Mouse (Mus musculus) MEL (cell line): ENCODE measurements at regions not wholly inside any gene's neighbourhood (a gene's known extent, or its start where the extent isn't known, plus 50 kb on each side); places are given as distances from the start of the nearest gene placed in this dataset.

Source experiments
- DNase-seq: peaks from one replicate; pipeline ENCODE4 v3.0.0; 2011; ENCODE audit warnings: low read depth, low spot score
- H3K27ac ChIP-seq: 2 replicates; pipeline ENCODE4 v1.5.1; 2012; ENCODE audit warnings: low read depth, mild to moderate bottlenecking, control low read depth, low read length, moderate library complexity; ENCODE audit not compliant: control insufficient read depth
- H3K27me3 ChIP-seq, 2 experiments: fragments of 150-350 bp in 1 of 2; sonication (generic) in 1 of 2; 2 replicates each; pipeline ENCODE4 v1.6.1; 2012; ENCODE audit warnings: low read length in 2 of 2, mild to moderate bottlenecking in 2 of 2, improper control_type of control experiment in 1 of 2, moderate library complexity in 1 of 2; ENCODE audit not compliant: insufficient read depth in 2 of 2, control insufficient read depth in 1 of 2
- H3K36me3 ChIP-seq, 2 experiments: 2 replicates each; pipeline ENCODE4 v1.6.1; 2012 to 2014; ENCODE audit warnings: low read length in 2 of 2, improper control_type of control experiment in 1 of 2, inconsistent platforms in 1 of 2, mild to moderate bottlenecking in 1 of 2; ENCODE audit not compliant: insufficient read depth in 2 of 2, control insufficient read depth in 1 of 2
- H3K4me1 ChIP-seq, 2 experiments: fragments of 150-350 bp in 1 of 2; sonication (generic) in 1 of 2; 2 replicates each; pipeline ENCODE4 v1.6.1; 2012; ENCODE audit warnings: low read length in 2 of 2, improper control_type of control experiment in 1 of 2, mild to moderate bottlenecking in 1 of 2; ENCODE audit not compliant: insufficient read depth in 2 of 2, control insufficient read depth in 1 of 2
- H3K4me3 ChIP-seq, 2 experiments: fragments of 150-350 bp in 1 of 2; sonication (generic) in 1 of 2; 2 replicates each; pipeline ENCODE4 v1.5.1; 2012; ENCODE audit warnings: low read depth in 2 of 2, low read length in 2 of 2, mild to moderate bottlenecking in 2 of 2, moderate library complexity in 2 of 2, control low read depth in 1 of 2, improper control_type of control experiment in 1 of 2; ENCODE audit not compliant: control insufficient read depth in 1 of 2, insufficient read depth in 1 of 2
- H3K79me2 ChIP-seq: 2 replicates; pipeline ENCODE4 v1.6.1; 2012; ENCODE audit warnings: mild to moderate bottlenecking, low read length, moderate library complexity; ENCODE audit not compliant: control insufficient read depth, poor library complexity, insufficient read depth
- H3K9ac ChIP-seq: 2 replicates; pipeline ENCODE4 v1.6.1; 2012; ENCODE audit warnings: low read depth, mild to moderate bottlenecking, control low read depth, low read length, moderate library complexity; ENCODE audit not compliant: control insufficient read depth, poor library complexity, severe bottlenecking
- H3K9me3 ChIP-seq: fragments of 150-350 bp; sonication (generic); replicated peaks from 2 replicates; pipeline ENCODE4 v1.6.1; 2012; ENCODE audit warnings: mild to moderate bottlenecking, low read length, improper control_type of control experiment, moderate library complexity; ENCODE audit not compliant: insufficient read depth
- BHLHE40 ChIP-seq: IDR thresholded peaks from 2 replicates; pipeline ENCODE4 v1.6.1; 2012; ENCODE audit warnings: low read depth, mild to moderate bottlenecking, inconsistent platforms, low read length, improper control_type of control experiment, borderline replicate concordance
- CHD2 ChIP-seq: IDR thresholded peaks from 2 replicates; pipeline ENCODE4 v1.6.1; 2011; ENCODE audit warnings: low read length, improper control_type of control experiment
- CTCF ChIP-seq, 3 experiments: IDR thresholded peaks in 2 of 3; conservative IDR thresholded peaks in 1 of 3; 2 replicates each; pipeline ENCODE4 v1.5.1; 2011 to 2012; ENCODE audit warnings: low read length in 3 of 3, low read depth in 2 of 3, mild to moderate bottlenecking in 2 of 3, improper control_type of control experiment in 1 of 3, inconsistent platforms in 1 of 3, mixed read lengths in 1 of 3, moderate library complexity in 1 of 3; ENCODE audit not compliant: control insufficient read depth in 1 of 3, insufficient read depth in 1 of 3, poor library complexity in 1 of 3, severe bottlenecking in 1 of 3
- E2F4 ChIP-seq: IDR thresholded peaks from 2 replicates; pipeline ENCODE4 v1.6.1; 2011; ENCODE audit warnings: low read depth, low read length, improper control_type of control experiment, borderline replicate concordance
- ELF1 ChIP-seq: IDR thresholded peaks from 2 replicates; pipeline ENCODE4 v1.6.1; 2014; ENCODE audit warnings: low read depth, mild to moderate bottlenecking, inconsistent platforms, low read length, improper control_type of control experiment, moderate library complexity
- GABPA ChIP-seq: IDR thresholded peaks from 2 replicates; pipeline ENCODE4 v1.6.1; 2012; ENCODE audit warnings: low read depth, mild to moderate bottlenecking, inconsistent platforms, low read length, improper control_type of control experiment, moderate library complexity
- GATA1 ChIP-seq: IDR thresholded peaks from 2 replicates; pipeline ENCODE4 v1.6.1; 2011; ENCODE audit warnings: low read depth, low read length, improper control_type of control experiment
- JUND ChIP-seq: IDR thresholded peaks from 2 replicates; pipeline ENCODE4 v1.6.1; 2011; ENCODE audit warnings: low read depth, mild to moderate bottlenecking, improper control_type of control experiment, low read length
- KAT2A ChIP-seq: conservative IDR thresholded peaks from 2 replicates; pipeline ENCODE4 v1.6.1; 2012; ENCODE audit warnings: low read depth, low read length, improper control_type of control experiment, inconsistent platforms
- MAFK ChIP-seq: IDR thresholded peaks from 2 replicates; pipeline ENCODE4 v1.6.1; 2011; ENCODE audit warnings: low read depth, mild to moderate bottlenecking, low read length, improper control_type of control experiment, borderline replicate concordance
- MEF2A ChIP-seq: IDR thresholded peaks from 2 replicates; pipeline ENCODE4 v1.6.1; 2014; ENCODE audit warnings: low read depth, mild to moderate bottlenecking, inconsistent platforms, low read length, improper control_type of control experiment; ENCODE audit not compliant: poor library complexity, insufficient replicate concordance, severe bottlenecking; ENCODE audit errors: extremely low read depth
- MYC ChIP-seq: IDR thresholded peaks from 2 replicates; pipeline ENCODE4 v1.6.1; 2011; ENCODE audit warnings: low read depth, mild to moderate bottlenecking, low read length, improper control_type of control experiment, moderate library complexity
- NELFE ChIP-seq: IDR thresholded peaks from 2 replicates; pipeline ENCODE4 v1.6.1; 2011; ENCODE audit warnings: low read depth, low read length, improper control_type of control experiment
- NRF1 ChIP-seq: IDR thresholded peaks from 2 replicates; pipeline ENCODE4 v1.6.1; 2014; ENCODE audit warnings: low read depth, mild to moderate bottlenecking, inconsistent platforms, low read length, improper control_type of control experiment, moderate library complexity; ENCODE audit not compliant: poor library complexity, insufficient read depth, severe bottlenecking
- POLR2A ChIP-seq, 2 experiments: IDR thresholded peaks; 2 replicates each; pipeline ENCODE4 v1.6.1; 2011 to 2012; ENCODE audit warnings: low read length in 2 of 2, mild to moderate bottlenecking in 2 of 2, control low read depth in 1 of 2, improper control_type of control experiment in 1 of 2, low read depth in 1 of 2, moderate library complexity in 1 of 2; ENCODE audit not compliant: control insufficient read depth in 1 of 2, insufficient read depth in 1 of 2, poor library complexity in 1 of 2
- POLR2AphosphoS5 ChIP-seq: IDR thresholded peaks from 2 replicates; pipeline ENCODE4 v1.6.1; 2012; ENCODE audit warnings: low read depth, borderline replicate concordance, mild to moderate bottlenecking, inconsistent platforms, low read length, moderate library complexity, mixed read lengths
- TBP ChIP-seq: IDR thresholded peaks from 2 replicates; pipeline ENCODE4 v1.8.0; 2011; ENCODE audit warnings: low read depth, low read length, improper control_type of control experiment
- TCF12 ChIP-seq: IDR thresholded peaks from 2 replicates; pipeline ENCODE4 v1.6.1; 2014; ENCODE audit warnings: low read depth, mild to moderate bottlenecking, inconsistent platforms, low read length, improper control_type of control experiment, moderate library complexity
- UBTF ChIP-seq: IDR thresholded peaks from 2 replicates; pipeline ENCODE4 v1.6.1; 2012; ENCODE audit warnings: low read depth, mild to moderate bottlenecking, inconsistent platforms, low read length, improper control_type of control experiment, moderate library complexity, borderline replicate concordance; ENCODE audit not compliant: insufficient read depth
- USF1 ChIP-seq: IDR thresholded peaks from 2 replicates; pipeline ENCODE4 v1.6.1; 2014; ENCODE audit warnings: low read depth, mild to moderate bottlenecking, inconsistent platforms, low read length, improper control_type of control experiment, moderate library complexity
- USF2 ChIP-seq, 2 experiments: IDR thresholded peaks; 2 replicates each; pipeline ENCODE4 v1.6.1; 2011 to 2012; ENCODE audit warnings: improper control_type of control experiment in 2 of 2, low read length in 2 of 2, borderline replicate concordance in 1 of 2, inconsistent platforms in 1 of 2, low read depth in 1 of 2, mild to moderate bottlenecking in 1 of 2; ENCODE audit not compliant: insufficient read depth in 1 of 2
- ZC3H11A ChIP-seq: IDR thresholded peaks from 2 replicates; pipeline ENCODE4 v1.6.1; 2012; ENCODE audit warnings: low read depth, mild to moderate bottlenecking, inconsistent platforms, low read length, improper control_type of control experiment
- ZKSCAN1 ChIP-seq: IDR thresholded peaks from 2 replicates; pipeline ENCODE4 v1.6.1; 2012; ENCODE audit warnings: low read depth, mild to moderate bottlenecking, inconsistent platforms, low read length, improper control_type of control experiment, moderate library complexity
- ZMIZ1 ChIP-seq: IDR thresholded peaks from 2 replicates; pipeline ENCODE4 v1.6.1; 2012; ENCODE audit warnings: low read depth, mild to moderate bottlenecking, inconsistent platforms, low read length, improper control_type of control experiment, moderate library complexity

- Histone ChIP-seq H3K9me3 (no peaks in the 10 kb centered on the region), H3K36me3 (no peaks in the 10 kb centered on the region), H3K79me2 (no peaks in the 10 kb centered on the region), H3K27me3 (no peaks in the 10 kb centered on the region), H3K27ac (no peak overlapping the region), H3K4me3 (no peak overlapping the region), H3K9ac (no peak overlapping the region), H3K4me1 (no peaks in the 10 kb centered on the region)
- DNase-seq: no peak
- TF ChIP-seq E2F4 (no peak), KAT2A (no peak), MAFK (no peak), ELF1 (no peak), ZC3H11A (no peak), BHLHE40 (no peak), USF2 (IDR thresholded peaks at IDR 0.05; ENCODE audit: borderline replicate concordance in 1 of 2, insufficient read depth in 1 of 2, low read depth in 1 of 2, low read length in 2 of 2) (no peak), ZMIZ1 (no peak), GABPA (no peak), TBP (no peak), CHD2 (no peak), ZKSCAN1 (no peak), UBTF (no peak), POLR2A (IDR thresholded peaks at IDR 0.05; ENCODE audit: control insufficient read depth in 1 of 2, insufficient read depth in 1 of 2, low read depth in 1 of 2, low read length in 2 of 2, poor library complexity in 1 of 2) (no peak), CTCF (IDR thresholded peaks at IDR 0.05 in 2 of 3, conservative IDR thresholded peaks at IDR 0.05 in 1 of 3; ENCODE audit: control insufficient read depth in 1 of 3, insufficient read depth in 1 of 3, low read depth in 2 of 3, low read length in 3 of 3, poor library complexity in 1 of 3, severe bottlenecking in 1 of 3) (no peak), GATA1 (no peak), POLR2AphosphoS5 (no peak)
Measured at GRCm38 (mm10) chr8:76217819-76218580, 681.2 kb upstream of the Nr3c2 start.

GRCm38 (mm10) chr8:76230847-76231246 is 668.4 kb upstream of the Nr3c2 start:
- H3K9ac ChIP-seq: no peak overlapping the region
- H3K4me3 ChIP-seq: no peak overlapping the region
- TF ChIP-seq CTCF (IDR thresholded peaks at IDR 0.05 in 2 of 3, conservative IDR thresholded peaks at IDR 0.05 in 1 of 3; ENCODE audit: control insufficient read depth in 1 of 3, insufficient read depth in 1 of 3, low read depth in 2 of 3, low read length in 3 of 3, poor library complexity in 1 of 3, severe bottlenecking in 1 of 3) (no peak), POLR2A (IDR thresholded peaks at IDR 0.05; ENCODE audit: control insufficient read depth in 1 of 2, insufficient read depth in 1 of 2, low read depth in 1 of 2, low read length in 2 of 2, poor library complexity in 1 of 2) (no peak), ZMIZ1 (no peak), CHD2 (no peak), MAFK (no peak), JUND (no peak), NRF1 (no peak), USF1 (no peak), TCF12 (no peak), MYC (no peak), NELFE (no peak), MEF2A (no peak)
- no peaks in the 10 kb centered on the region for H3K36me3 ChIP-seq
- H3K27ac ChIP-seq: no peak overlapping the region
- DNase-seq: no peak
- no peaks in the 10 kb centered on the region for H3K79me2 ChIP-seq
- no peaks in the 10 kb centered on the region for H3K9me3 ChIP-seq
- no peaks in the 10 kb centered on the region for H3K27me3 ChIP-seq
- no peaks in the 10 kb centered on the region for H3K4me1 ChIP-seq
